Mouse (Mus musculus): Measurements from ENCODE around the gene Manf.

DNA sequence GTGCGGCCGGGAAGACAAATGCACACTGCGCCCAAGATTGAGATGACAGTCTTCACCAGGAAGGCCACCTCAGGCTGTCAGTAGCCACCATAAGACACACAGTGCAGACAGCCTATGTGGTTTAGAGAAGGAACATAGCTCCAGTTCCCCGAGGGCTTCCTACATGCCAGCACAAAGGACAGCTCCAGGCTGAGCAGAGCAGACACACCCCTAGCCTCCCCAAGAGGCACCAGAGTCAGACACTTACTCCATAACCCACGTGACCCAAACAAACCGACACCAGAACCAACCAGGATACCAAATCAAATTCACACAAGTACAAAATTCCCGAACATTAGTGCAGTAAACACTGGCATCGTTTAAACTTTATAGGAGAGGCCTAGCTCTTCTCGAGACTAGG is 2.5 kb downstream of the Manf start:
- TF ChIP-seq CTCF (IDR thresholded peaks at IDR 0.05; ENCODE audit: borderline replicate concordance, extremely low read depth, insufficient read depth, insufficient read length) (no peak), POLR2A (IDR thresholded peaks at IDR 0.05; ENCODE audit: borderline replicate concordance, extremely low read depth, insufficient read depth, insufficient read length, poor library complexity, severe bottlenecking) (no peak)
